Mouse (Mus musculus) C2C12 (cell line): ENCODE measurements at regions not wholly inside any gene's neighbourhood (a gene's known extent, or its start where the extent isn't known, plus 50 kb on each side); places are given as distances from the start of the nearest gene placed in this dataset.

Source experiments
- CTCF ChIP-seq: IDR thresholded peaks from one replicate; pipeline ENCODE4 v1.5.1; 2011; ENCODE audit not compliant: control insufficient read depth, insufficient read depth, insufficient read length
- MAX ChIP-seq: IDR thresholded peaks from one replicate; pipeline ENCODE4 v1.6.1; 2011; ENCODE audit warnings: mild to moderate bottlenecking, control low read depth
- USF1 ChIP-seq: IDR thresholded peaks from one replicate; pipeline ENCODE4 v1.6.1; 2011; ENCODE audit warnings: low read depth, mild to moderate bottlenecking, control low read depth, moderate library complexity

- TF ChIP-seq CTCF (no peak), USF1 (no peak), MAX (no peak)
These were observed 193.8 kb upstream of the Gm17728 start for GRCm38 (mm10) chr17:9227872-9228575.
